Mouse (Mus musculus) spleen, embryonic (tissue): ENCODE measurements around the gene Lgsn.

Source experiments
- CTCF ChIA-PET: fragments of 350-600 bp; sonication (Branson Sonifier 250); formaldehyde crosslinking; loops from one replicate; lab custom pipeline; 2022; lab: Charles Lee

Lgsn gene

GRCm38 (mm10) chr1:31214831-31215230 lies 38.6 kb downstream of the Lgsn start:
- CTCF ChIA-PET, result no interaction called here

GRCm38 (mm10) chr1:31220599-31221250 lies 44.5 kb downstream of the Lgsn start:
- CTCF ChIA-PET, result no interaction called here

- CTCF ChIA-PET, result no interaction called here
Observed at GRCm38 (mm10) chr1:31222564-31222963, 46.4 kb downstream of the Lgsn start, which contains the start of the genes 4931428L18Rik and Pih1d3. 4931428L18Rik (minus strand) TSS chr1:31222684. Pih1d3 (plus strand) TSS chr1:31222838.

GRCm38 (mm10) chr1:31233319-31234036 lies 57.3 kb downstream of the Lgsn start:
- CTCF ChIA-PET, result no interaction called here
